ENCODE assay signal across 11 mouse cellular contexts in the genomic region with DNA sequence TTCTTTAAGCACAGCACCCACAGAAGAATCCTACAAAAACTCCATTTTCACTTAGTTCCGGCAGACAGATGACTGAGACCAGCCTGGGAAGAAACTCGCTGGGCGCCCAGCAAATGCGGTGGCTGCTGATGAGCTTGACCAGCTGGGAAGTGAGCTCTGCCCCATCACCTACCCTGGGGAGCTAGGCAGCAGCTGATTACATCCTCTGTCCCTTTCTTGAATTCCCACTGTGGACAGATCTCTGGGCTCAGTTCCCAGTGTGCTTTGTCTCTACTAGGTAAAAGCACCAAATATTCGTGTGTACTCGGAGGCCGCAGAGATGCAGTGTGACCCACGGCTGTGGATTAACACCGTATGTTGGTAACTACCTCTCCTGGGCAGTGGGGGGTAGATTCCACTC. TPM values are rescaled to one million over a fixed set of nuclear protein-coding genes. Genes with fewer than 3 reads are reported as not detected.
A peak's percentile ranks its signal among the peaks of the same experiment; 100 is the strongest.
DNase-seq lines count a peak whose midpoint lies in the region; ATAC-seq lines count a peak whose summit lies in the region.
"Had no signal": no experiment of that assay in that cellular context is flagged by ENCODE, and none has a peak within 500 bp of the region (broad histone marks: within the 10 kb centered on the region; RNA-seq: fewer than 3 reads in every experiment).

No protein-coding gene starts in this region.

- peak overlapping the region; percentile 29; the same call in 1 of the 2 replicates for H3K27ac ChIP-seq in hindbrain, embryonic 10.5 days
- H3K27ac ChIP-seq in hindbrain, embryonic 11.5 days (ENCODE audit: low read depth, low read length): no peak overlapping the region
- peak overlapping the region; percentile 59; the same call in 1 of the 2 replicates for H3K27ac ChIP-seq in lung, embryonic 15.5 days
- H3K27ac ChIP-seq: limb, embryonic 15.5 days; midbrain, embryonic 10.5 days; stomach, postnatal 0 days had no signal

- no peaks in the 10 kb centered on the region for H3K36me3 ChIP-seq in hindbrain, embryonic 10.5 days
- no peaks in the 10 kb centered on the region for H3K36me3 ChIP-seq in hindbrain, embryonic 11.5 days (ENCODE audit: control insufficient read depth, insufficient read depth, low read length)
- no peaks in the 10 kb centered on the region for H3K36me3 ChIP-seq in lung, embryonic 15.5 days
- H3K36me3 ChIP-seq: limb, embryonic 15.5 days; midbrain, embryonic 10.5 days had no signal

- H3K9me3 ChIP-seq in hindbrain, embryonic 10.5 days: peaks cover 5% of the 10 kb centered on the region; the same call in 1 of the 2 replicates
- no peaks in the 10 kb centered on the region for H3K9me3 ChIP-seq in hindbrain, embryonic 11.5 days (ENCODE audit: control insufficient read depth, low read length)
- H3K9me3 ChIP-seq in lung, embryonic 15.5 days: no peaks in the 10 kb centered on the region
- H3K9me3 ChIP-seq: limb, embryonic 15.5 days had no signal

- H3K4me2 ChIP-seq in hindbrain, embryonic 11.5 days (replicated peaks; ENCODE audit: low read depth, low read length): no peak overlapping the region
- H3K4me2 ChIP-seq in lung, embryonic 15.5 days: no peak overlapping the region
- H3K4me2 ChIP-seq: limb, embryonic 15.5 days had no signal

- peaks cover 31% of the 10 kb centered on the region for H3K4me1 ChIP-seq in hindbrain, embryonic 10.5 days (replicated peaks)
- H3K4me1 ChIP-seq in hindbrain, embryonic 11.5 days (replicated peaks; ENCODE audit: control insufficient read depth, insufficient read depth, low read length): no peaks in the 10 kb centered on the region
- peaks cover 31% of the 10 kb centered on the region for H3K4me1 ChIP-seq in lung, embryonic 15.5 days

- ATAC-seq in hindbrain, embryonic 11.5 days (ENCODE audit: low FRiP score): no peak
- no peak; the same call in 1 of the 2 replicates for ATAC-seq in lung, embryonic 15.5 days (ENCODE audit: borderline replicate concordance, extremely low read depth, low FRiP score, low TSS enrichment)

- H3K27me3 ChIP-seq in hindbrain, embryonic 10.5 days (ENCODE audit: insufficient read depth, poor library complexity, severe bottlenecking): no peaks in the 10 kb centered on the region
- H3K27me3 ChIP-seq in hindbrain, embryonic 11.5 days (ENCODE audit: control insufficient read depth, insufficient read depth, low read length): no peaks in the 10 kb centered on the region
- H3K27me3 ChIP-seq in lung, embryonic 15.5 days: no peaks in the 10 kb centered on the region
- H3K27me3 ChIP-seq: limb, embryonic 15.5 days had no signal

- WGBS in hindbrain, embryonic 10.5 days: 78% methylated on average over 9 of the region's 9 CpGs
- 66% methylated on average over 9 of the region's 9 CpGs for WGBS in hindbrain, embryonic 11.5 days
- WGBS in lung, embryonic 15.5 days: 60% methylated on average over 9 of the region's 9 CpGs

- no peak overlapping the region for H3K9ac ChIP-seq in hindbrain, embryonic 11.5 days (ENCODE audit: low read depth, low read length)
- H3K9ac ChIP-seq in lung, embryonic 15.5 days: no peak overlapping the region
- H3K9ac ChIP-seq: limb, embryonic 15.5 days had no signal

- intact Hi-C loops in heart, postnatal 14 days (cut with DNase I): no loop called here

- no peak for DNase-seq in hindbrain, embryonic 10.5 days (ENCODE audit: low spot score)
- no peak for DNase-seq in hindbrain, embryonic 11.5 days (ENCODE audit: low spot score)
- DNase-seq in lung, postnatal 25 days (ENCODE audit: low spot score): no peak
- peak; percentile 22 for DNase-seq in heart, adult 8-10 months (ENCODE audit: low spot score)
- peak; percentile 23 to 50 for DNase-seq in heart, postnatal 14 days
- no peak for DNase-seq in testis, postnatal 10 days (ENCODE audit: low spot score)

- H3K4me3 ChIP-seq in hindbrain, embryonic 10.5 days: no peak overlapping the region
- no peak overlapping the region for H3K4me3 ChIP-seq in hindbrain, embryonic 11.5 days (ENCODE audit: low read depth, low read length)
- no peak overlapping the region for H3K4me3 ChIP-seq in lung, embryonic 15.5 days
- H3K4me3 ChIP-seq: limb, embryonic 15.5 days; midbrain, embryonic 10.5 days had no signal

RNA-seq across cellular contexts. Expression of gene Uaca, which starts 25.9 kb away (rescaled TPM):
- polyA plus RNA-seq in hindbrain, embryonic 10.5 days (2016; fragmentation: Nextera tagmentation; extraction: Ambion mirVana): 22.5 and 30.7 TPM in 2 replicates
- 22.3 and 22.5 TPM in 2 replicates for polyA plus RNA-seq in hindbrain, embryonic 11.5 days (2014; fragmentation: Nextera tagmentation; extraction: Ambion mirVana)
- 33.1 and 34.9 TPM in 2 replicates for polyA plus RNA-seq in lung, embryonic 15.5 days (2015; fragmentation: Nextera tagmentation; extraction: Ambion mirVana)
- total RNA-seq in heart, adult 8-10 months (2022): 10 to 100 TPM; 47.1 to 58.4 (median 50.7) TPM
- total RNA-seq in heart, postnatal 14 days (2021): 10 to 100 TPM; 40.9 to 42.7 TPM

RNA-seq across cellular contexts. Expression of gene Larp6, which starts 55.6 kb away (rescaled TPM):
- 0.87 and 1.5 TPM in 2 replicates for polyA plus RNA-seq in hindbrain, embryonic 10.5 days (2016; fragmentation: Nextera tagmentation; extraction: Ambion mirVana)
- polyA plus RNA-seq in hindbrain, embryonic 11.5 days (2014; fragmentation: Nextera tagmentation; extraction: Ambion mirVana): 1.9 and 2.1 TPM in 2 replicates
- polyA plus RNA-seq in lung, embryonic 15.5 days (2015; fragmentation: Nextera tagmentation; extraction: Ambion mirVana): 1.3 and 1.4 TPM in 2 replicates
- total RNA-seq in heart, adult 8-10 months (2022): 1 to 10 TPM; 1.1 to 2.0 (median 1.7) TPM
- 1 to 10 TPM in 1 of 2 experiments, under 1 TPM in 1; 1.00 to 1.6 TPM for total RNA-seq in heart, postnatal 14 days (2021)
- total RNA-seq: neutrophil, adult 5-6 weeks had no signal

Comparison
In these comparisons a context has a peak if more than half of its experiments do, and no peak if none do; other contexts are left out.
1. DNase-seq: peak in heart, adult 8-10 months (single experiment) and heart, postnatal 14 days (2 of 2); none in hindbrain, embryonic 10.5 days (single experiment), hindbrain, embryonic 11.5 days (single experiment), lung, postnatal 25 days (single experiment) and testis, postnatal 10 days (single experiment).